Comparison of ENCODE assay signal across 10 mouse cellular contexts in genomic region chr12:112747606-112747970, GRCm38 (mm10). TPM values are rescaled to one million over a fixed set of nuclear protein-coding genes. Genes with fewer than 3 reads are reported as not detected.
DNase-seq lines count a peak whose midpoint lies in the region; ATAC-seq lines count a peak whose summit lies in the region.
"Had no signal": no experiment of that assay in that cellular context is flagged by ENCODE, and none has a peak within 500 bp of the region (broad histone marks: within the 10 kb centered on the region; RNA-seq: fewer than 3 reads in every experiment).

No protein-coding gene starts in this region.

- peak overlapping the region; percentile 27; the same call in 1 of the 2 replicates for H3K4me2 ChIP-seq in heart, embryonic 16.5 days (ENCODE audit: low read depth, low read length)
- H3K4me2 ChIP-seq in forebrain, embryonic 15.5 days (replicated peaks), result no peak overlapping the region
- H3K4me2 ChIP-seq in midbrain, embryonic 11.5 days, result no peak overlapping the region

- H3K9ac ChIP-seq in heart, embryonic 16.5 days (ENCODE audit: low read length), result peak overlapping the region; percentile 56; the same call in 1 of the 2 replicates
- H3K9ac ChIP-seq in forebrain, embryonic 15.5 days (replicated peaks), result no peak overlapping the region
- peak overlapping the region; percentile 0; the same call in 1 of the 2 replicates for H3K9ac ChIP-seq in midbrain, embryonic 11.5 days (ENCODE audit: low read length)
- H3K9ac ChIP-seq: liver, embryonic 14.5 days had no signal

- H3K27ac ChIP-seq in heart, embryonic 16.5 days (ENCODE audit: low read length), result 0 out of 2 replicates have a peak overlapping the region, but pooled peaks have one; percentile 20
- H3K27ac ChIP-seq in embryonic facial prominence, embryonic 10.5 days (replicated peaks), result peak overlapping the region; percentile 85
- H3K27ac ChIP-seq in forebrain, embryonic 15.5 days (replicated peaks), result peak overlapping the region; percentile 73
- peak overlapping the region; percentile 74 for H3K27ac ChIP-seq in midbrain, embryonic 11.5 days (ENCODE audit: low read depth, low read length)
- H3K27ac ChIP-seq: liver, embryonic 14.5 days had no signal

- 77% methylated on average over 8 of the region's 8 CpGs for WGBS in heart, embryonic 16.5 days
- WGBS in embryonic facial prominence, embryonic 10.5 days, result 79% methylated on average over 8 of the region's 8 CpGs
- WGBS in forebrain, embryonic 15.5 days, result 82% methylated on average over 8 of the region's 8 CpGs
- WGBS in midbrain, embryonic 11.5 days, result 76% methylated on average over 8 of the region's 8 CpGs

- peaks cover 5% of the 10 kb centered on the region; the same call in 1 of the 2 replicates for H3K36me3 ChIP-seq in heart, embryonic 16.5 days (ENCODE audit: control insufficient read depth, insufficient read depth)
- peaks cover 23% of the 10 kb centered on the region for H3K36me3 ChIP-seq in embryonic facial prominence, embryonic 10.5 days (replicated peaks)
- peaks cover 15% of the 10 kb centered on the region; the same call in 1 of the 2 replicates for H3K36me3 ChIP-seq in forebrain, embryonic 15.5 days
- H3K36me3 ChIP-seq in midbrain, embryonic 11.5 days (ENCODE audit: control insufficient read depth, insufficient read depth, low read length), result no peaks in the 10 kb centered on the region

- H3K4me3 ChIP-seq in heart, embryonic 16.5 days (ENCODE audit: low read length), result no peak overlapping the region
- no peak overlapping the region for H3K4me3 ChIP-seq in embryonic facial prominence, embryonic 10.5 days
- no peak overlapping the region for H3K4me3 ChIP-seq in forebrain, embryonic 15.5 days
- H3K4me3 ChIP-seq in midbrain, embryonic 11.5 days (ENCODE audit: low read depth, low read length), result no peak overlapping the region
- H3K4me3 ChIP-seq: myocyte had no signal

- no peak for DNase-seq in heart, postnatal 4 days
- no peak for DNase-seq in embryonic facial prominence, embryonic 10.5 days (ENCODE audit: low spot score)
- DNase-seq in midbrain, embryonic 11.5 days (ENCODE audit: low spot score, missing footprints), result no peak
- DNase-seq in thymus, postnatal 10 days (ENCODE audit: low spot score in 2 of 2), result no peak
- no peak for DNase-seq in ovary, postnatal 14 days (ENCODE audit: low spot score)
- DNase-seq in lung, adult 18-20 months, result no peak

- ATAC-seq in heart, embryonic 16.5 days (replicated peaks; ENCODE audit: extremely low read depth, insufficient read depth, low FRiP score), result no peak
- ATAC-seq in forebrain, embryonic 15.5 days (replicated peaks), result peak; percentile 5; the same call in 1 of the 2 replicates
- ATAC-seq in midbrain, embryonic 11.5 days (ENCODE audit: low FRiP score), result no peak; the same call in 1 of the 2 replicates

- H3K4me1 ChIP-seq in heart, embryonic 16.5 days (ENCODE audit: control insufficient read depth, insufficient read depth, low read length), result peaks cover 27% of the 10 kb centered on the region
- H3K4me1 ChIP-seq in embryonic facial prominence, embryonic 10.5 days, result peaks cover 41% of the 10 kb centered on the region
- H3K4me1 ChIP-seq in forebrain, embryonic 15.5 days, result peaks cover 10% of the 10 kb centered on the region
- peaks cover 5% of the 10 kb centered on the region for H3K4me1 ChIP-seq in midbrain, embryonic 11.5 days (ENCODE audit: control insufficient read depth, insufficient read depth, low read length)

- H3K27me3 ChIP-seq in heart, embryonic 16.5 days (ENCODE audit: control insufficient read depth, insufficient read depth, low read length), result no peaks in the 10 kb centered on the region
- H3K27me3 ChIP-seq in embryonic facial prominence, embryonic 10.5 days (replicated peaks; ENCODE audit: low read depth, poor library complexity, severe bottlenecking), result no peaks in the 10 kb centered on the region
- H3K27me3 ChIP-seq in forebrain, embryonic 15.5 days, result no peaks in the 10 kb centered on the region
- H3K27me3 ChIP-seq in midbrain, embryonic 11.5 days (ENCODE audit: control insufficient read depth, insufficient read depth, low read length), result no peaks in the 10 kb centered on the region

- no peaks in the 10 kb centered on the region for H3K9me3 ChIP-seq in heart, embryonic 16.5 days (replicated peaks; ENCODE audit: control insufficient read depth, low read length)
- no peaks in the 10 kb centered on the region for H3K9me3 ChIP-seq in embryonic facial prominence, embryonic 10.5 days
- H3K9me3 ChIP-seq in forebrain, embryonic 15.5 days, result no peaks in the 10 kb centered on the region
- H3K9me3 ChIP-seq in midbrain, embryonic 11.5 days (ENCODE audit: control insufficient read depth, low read length), result no peaks in the 10 kb centered on the region

RNA-seq across cellular contexts. Expression of gene Pld4, which starts 12.9 kb away (rescaled TPM):
- polyA plus RNA-seq in heart, embryonic 16.5 days (2015; fragmentation: Nextera tagmentation; extraction: Ambion mirVana), result 19.4 and 32.5 TPM in 2 replicates
- 1 to 10 TPM; 3.4 to 4.1 TPM for total RNA-seq in heart, postnatal 4 days (2021)
- 3.9 and 4.6 TPM in 2 replicates for polyA plus RNA-seq in embryonic facial prominence, embryonic 10.5 days (2016; fragmentation: Nextera tagmentation; extraction: Ambion mirVana)
- polyA plus RNA-seq in forebrain, embryonic 15.5 days (2015; fragmentation: Nextera tagmentation; extraction: Ambion mirVana), result 5.3 and 6.2 TPM in 2 replicates
- polyA plus RNA-seq in midbrain, embryonic 11.5 days (2014; fragmentation: Nextera tagmentation; extraction: Ambion mirVana), result 3.5 and 4.2 TPM in 2 replicates

RNA-seq across cellular contexts. Expression of gene Cep170b, which starts 27.3 kb away (rescaled TPM):
- polyA plus RNA-seq in heart, embryonic 16.5 days (2015; fragmentation: Nextera tagmentation; extraction: Ambion mirVana), result 4.3 and 5.1 TPM in 2 replicates
- 10 to 100 TPM; 13.1 to 14.1 TPM for total RNA-seq in heart, postnatal 4 days (2021)
- polyA plus RNA-seq in embryonic facial prominence, embryonic 10.5 days (2016; fragmentation: Nextera tagmentation; extraction: Ambion mirVana), result 9.7 and 10.6 TPM in 2 replicates
- 24.0 and 27.0 TPM in 2 replicates for polyA plus RNA-seq in forebrain, embryonic 15.5 days (2015; fragmentation: Nextera tagmentation; extraction: Ambion mirVana)
- polyA plus RNA-seq in midbrain, embryonic 11.5 days (2014; fragmentation: Nextera tagmentation; extraction: Ambion mirVana), result 5.2 and 5.5 TPM in 2 replicates

RNA-seq across cellular contexts. Expression of gene Ahnak2, which starts 54.9 kb away (rescaled TPM):
- 2.0 and 2.1 TPM in 2 replicates for polyA plus RNA-seq in heart, embryonic 16.5 days (2015; fragmentation: Nextera tagmentation; extraction: Ambion mirVana)
- total RNA-seq in heart, postnatal 4 days (2021), result 10 to 100 TPM; 13.5 to 16.8 TPM
- 0.04 and 0.20 TPM in 2 replicates for polyA plus RNA-seq in embryonic facial prominence, embryonic 10.5 days (2016; fragmentation: Nextera tagmentation; extraction: Ambion mirVana)
- polyA plus RNA-seq in forebrain, embryonic 15.5 days (2015; fragmentation: Nextera tagmentation; extraction: Ambion mirVana), result 0.92 and 1.1 TPM in 2 replicates
- 0.07 and 0.22 TPM in 2 replicates for polyA plus RNA-seq in midbrain, embryonic 11.5 days (2014; fragmentation: Nextera tagmentation; extraction: Ambion mirVana)

Comparison
In these comparisons a context has a peak if more than half of its experiments do, and no peak if none do; other contexts are left out.
1. H3K27ac ChIP-seq: peak in every context shown above with its lines; median percentile 85 in embryonic facial prominence, embryonic 10.5 days; 74 in midbrain, embryonic 11.5 days; 73 in forebrain, embryonic 15.5 days; 20 in heart, embryonic 16.5 days.